Mouse (Mus musculus): ENCODE data around the gene Btbd8. TPM values are rescaled to one million over a fixed set of nuclear protein-coding genes. Genes with fewer than 3 reads are reported as not detected.

Gene Btbd8
- polyA plus RNA-seq, 1 experiment from 2014 or later, result 3.7 TPM

Other genes starting within 250 kb of the Btbd8 start
- 29.1 and 31.5 TPM in 2 replicates for gene Tgfbr3, start 148.4 kb upstream of the Btbd8 start, polyA plus RNA-seq (2015; fragmentation: Nextera tagmentation; extraction: Ambion mirVana)
- 1.9 and 2.0 TPM in 2 replicates for gene Brdt, start 106.8 kb upstream of the Btbd8 start, polyA plus RNA-seq (2015; fragmentation: Nextera tagmentation; extraction: Ambion mirVana)
- 1.8 and 1.9 TPM in 2 replicates for gene Ephx4, start 35.3 kb upstream of the Btbd8 start, polyA plus RNA-seq (2015; fragmentation: Nextera tagmentation; extraction: Ambion mirVana)
- gene Lpcat2b, start 6.4 kb upstream of the Btbd8 start, polyA plus RNA-seq (2015; fragmentation: Nextera tagmentation; extraction: Ambion mirVana), result not detected in 2 replicates
- gene Gm42669, start 69.6 kb downstream of the Btbd8 start, polyA plus RNA-seq (2015; fragmentation: Nextera tagmentation; extraction: Ambion mirVana), result 0.36 and 0.62 TPM in 2 replicates
- gene 1700028K03Rik, start 96.7 kb downstream of the Btbd8 start, polyA plus RNA-seq (2015; fragmentation: Nextera tagmentation; extraction: Ambion mirVana), result 0.08 TPM in 2 replicates
- gene Rpap2, start 159.4 kb downstream of the Btbd8 start, polyA plus RNA-seq (2015; fragmentation: Nextera tagmentation; extraction: Ambion mirVana), result 14.9 and 15.1 TPM in 2 replicates
- 24.5 and 25.1 TPM in 2 replicates for gene Glmn, start 159.9 kb downstream of the Btbd8 start, polyA plus RNA-seq (2015; fragmentation: Nextera tagmentation; extraction: Ambion mirVana)